ENCODE assay signal across 8 mouse cellular contexts in the genomic region with DNA sequence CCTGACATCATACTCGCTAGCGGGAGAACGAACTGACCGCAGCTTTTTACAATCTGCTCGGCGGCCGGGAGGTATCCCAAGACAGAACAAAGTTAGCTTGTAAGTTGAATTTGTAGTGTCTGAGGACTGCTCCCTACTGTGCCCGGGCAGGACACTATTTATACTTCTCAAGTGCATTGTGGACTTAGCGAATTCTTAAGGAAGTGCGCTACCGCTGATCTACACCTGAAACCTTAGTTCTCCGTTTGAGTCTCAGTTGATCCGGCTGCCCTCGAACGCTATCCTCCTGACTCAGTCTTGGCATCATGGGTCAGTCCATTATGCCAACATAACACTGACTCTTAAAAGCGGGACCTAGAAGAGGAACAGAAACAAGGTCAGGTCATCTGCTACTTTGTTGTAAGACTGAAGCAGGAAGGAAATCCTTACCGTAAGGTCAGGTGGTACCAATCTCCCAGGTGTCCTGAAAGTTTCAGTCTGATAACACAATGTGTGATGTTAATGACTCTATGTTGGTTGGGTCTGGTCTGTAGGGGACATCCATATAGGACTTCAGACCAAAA. TPM values are rescaled to one million over a fixed set of nuclear protein-coding genes. Genes with fewer than 3 reads are reported as not detected.
A peak's percentile ranks its signal among the peaks of the same experiment; 100 is the strongest.
DNase-seq lines count a peak whose midpoint lies in the region; ATAC-seq and TF ChIP-seq lines count a peak whose summit lies in the region.

No protein-coding gene starts in this region.

- no peak; the same call in 1 of the 2 replicates for ATAC-seq in heart, embryonic 12.5 days (ENCODE audit: insufficient number of reproducible peaks, low FRiP score)
- ATAC-seq in hindbrain, embryonic 13.5 days (ENCODE audit: low FRiP score), result no peak

- 4% methylated on average over 17 of the region's 17 CpGs for WGBS in heart, embryonic 12.5 days
- under 1% methylated on average over 17 of the region's 17 CpGs for WGBS in bone marrow, adult 2 months
- WGBS in hindbrain, embryonic 13.5 days, result 6% methylated on average over 17 of the region's 17 CpGs
- 8% methylated on average over 17 of the region's 17 CpGs for WGBS in midbrain, embryonic 10.5 days

- peaks cover 5% of the 10 kb centered on the region; the same call in 1 of the 2 replicates for H3K27me3 ChIP-seq in heart, embryonic 12.5 days (replicated peaks)
- peaks cover 19% of the 10 kb centered on the region for H3K27me3 ChIP-seq in hindbrain, embryonic 13.5 days
- no peaks in the 10 kb centered on the region for H3K27me3 ChIP-seq in midbrain, embryonic 10.5 days (ENCODE audit: low read depth, poor library complexity, severe bottlenecking)

- H3K4me3 ChIP-seq in heart, embryonic 12.5 days, result peak overlapping the region; percentile 67
- H3K4me3 ChIP-seq in bone marrow, adult 2 months (replicated peaks; ENCODE audit: control insufficient read depth, low read depth, low read length), result peak overlapping the region; percentile 83
- H3K4me3 ChIP-seq in hindbrain, embryonic 13.5 days, result peak overlapping the region; percentile 65
- peak overlapping the region; percentile 66 for H3K4me3 ChIP-seq in midbrain, embryonic 10.5 days

- TF ChIP-seq POLR2A in bone marrow, adult 2 months (IDR thresholded peaks at IDR 0.05; ENCODE audit: borderline replicate concordance, control insufficient read depth, low read depth, low read length), result no peak

- H3K4me2 ChIP-seq in heart, embryonic 12.5 days, result peak overlapping the region; percentile 78
- H3K4me2 ChIP-seq in hindbrain, embryonic 13.5 days, result peak overlapping the region; percentile 71

- TF ChIP-seq CTCF in bone marrow, adult 2 months (IDR thresholded peaks at IDR 0.05; ENCODE audit: control insufficient read depth, insufficient read depth, low read length), result no peak

- peak overlapping the region; percentile 55 for H3K27ac ChIP-seq in heart, embryonic 12.5 days (ENCODE audit: poor library complexity, severe bottlenecking)
- peak overlapping the region; percentile 47 for H3K27ac ChIP-seq in bone marrow, adult 2 months (ENCODE audit: control insufficient read depth, insufficient read depth, low read depth, low read length, poor library complexity)
- H3K27ac ChIP-seq in hindbrain, embryonic 13.5 days, result peak overlapping the region; percentile 72
- peak overlapping the region; percentile 69 for H3K27ac ChIP-seq in midbrain, embryonic 10.5 days (replicated peaks)

- peak overlapping the region; percentile 65 for H3K9ac ChIP-seq in heart, embryonic 12.5 days
- H3K9ac ChIP-seq in hindbrain, embryonic 13.5 days, result peak overlapping the region; percentile 76

- no peaks in the 10 kb centered on the region for H3K9me3 ChIP-seq in heart, embryonic 12.5 days (replicated peaks)
- H3K9me3 ChIP-seq in hindbrain, embryonic 13.5 days, result no peaks in the 10 kb centered on the region
- no peaks in the 10 kb centered on the region for H3K9me3 ChIP-seq in midbrain, embryonic 10.5 days (replicated peaks)

- peaks cover 7% of the 10 kb centered on the region for H3K36me3 ChIP-seq in heart, embryonic 12.5 days
- H3K36me3 ChIP-seq in hindbrain, embryonic 13.5 days, result peaks cover 8% of the 10 kb centered on the region
- peaks cover 3% of the 10 kb centered on the region for H3K36me3 ChIP-seq in midbrain, embryonic 10.5 days

- H3K4me1 ChIP-seq in heart, embryonic 12.5 days (replicated peaks), result peaks cover 12% of the 10 kb centered on the region
- no peaks in the 10 kb centered on the region; the same call in 1 of the 2 replicates for H3K4me1 ChIP-seq in bone marrow, adult 2 months (ENCODE audit: control insufficient read depth, insufficient read depth, low read length)
- peaks cover 24% of the 10 kb centered on the region for H3K4me1 ChIP-seq in hindbrain, embryonic 13.5 days (replicated peaks)
- H3K4me1 ChIP-seq in midbrain, embryonic 10.5 days, result peaks cover 14% of the 10 kb centered on the region

- DNase-seq in heart, adult 11 months, result no peak
- no peak for DNase-seq in midbrain, embryonic 10.5 days (ENCODE audit: low spot score)
- DNase-seq in retina, embryonic 14.5 days (ENCODE audit: low spot score), result no peak
- DNase-seq in kidney, postnatal 36 days, result no peak
- no peak for DNase-seq in right cerebral cortex, postnatal 14 days

RNA-seq across cellular contexts. Expression of a gene that starts 0.5 kb away (rescaled TPM):
- 10.6 and 12.4 TPM in 2 replicates for polyA plus RNA-seq in heart, embryonic 12.5 days (2016; fragmentation: Nextera tagmentation; extraction: Ambion mirVana)
- 16.7 and 35.8 TPM in 2 replicates for polyA plus RNA-seq in bone marrow, adult 2 months (2011; ENCODE audit: insufficient read depth, insufficient read length, low replicate concordance, missing spikeins)
- 16.0 and 16.3 TPM in 2 replicates for polyA plus RNA-seq in hindbrain, embryonic 13.5 days (2015; fragmentation: Nextera tagmentation; extraction: Ambion mirVana)
- polyA plus RNA-seq in midbrain, embryonic 10.5 days (2016; fragmentation: Nextera tagmentation; extraction: Ambion mirVana), result 10.2 and 16.1 TPM in 2 replicates

RNA-seq across cellular contexts. Expression of a gene that starts 8.4 kb away (rescaled TPM):
- 5.1 and 5.7 TPM in 2 replicates for polyA plus RNA-seq in heart, embryonic 12.5 days (2016; fragmentation: Nextera tagmentation; extraction: Ambion mirVana)
- 2.4 and 3.0 TPM in 2 replicates for polyA plus RNA-seq in bone marrow, adult 2 months (2011; ENCODE audit: insufficient read depth, insufficient read length, low replicate concordance, missing spikeins)
- 7.5 and 8.2 TPM in 2 replicates for polyA plus RNA-seq in hindbrain, embryonic 13.5 days (2015; fragmentation: Nextera tagmentation; extraction: Ambion mirVana)
- polyA plus RNA-seq in midbrain, embryonic 10.5 days (2016; fragmentation: Nextera tagmentation; extraction: Ambion mirVana), result 8.7 and 9.1 TPM in 2 replicates

RNA-seq across cellular contexts. Expression of a gene that starts 57.8 kb away (rescaled TPM):
- polyA plus RNA-seq in heart, embryonic 12.5 days (2016; fragmentation: Nextera tagmentation; extraction: Ambion mirVana), result 5.8 and 6.0 TPM in 2 replicates
- not detected in 2 replicates for polyA plus RNA-seq in bone marrow, adult 2 months (2011; ENCODE audit: insufficient read depth, insufficient read length, low replicate concordance, missing spikeins)
- 1.1 and 2.3 TPM in 2 replicates for polyA plus RNA-seq in hindbrain, embryonic 13.5 days (2015; fragmentation: Nextera tagmentation; extraction: Ambion mirVana)
- polyA plus RNA-seq in midbrain, embryonic 10.5 days (2016; fragmentation: Nextera tagmentation; extraction: Ambion mirVana), result 3.5 and 4.9 TPM in 2 replicates
